Mouse (Mus musculus) macrophage (primary cell): ENCODE measurements around the gene Tmem138. TPM values are rescaled to one million over a fixed set of nuclear protein-coding genes. Genes with fewer than 3 reads are reported as not detected.
"Not testable (repeated sequence)": the region's sequence is repeated elsewhere in the genome, so short reads cannot be mapped to it uniquely, and the experiment has no call there.

Source experiments
- H3K27ac ChIP-seq: fragments of 350-480 bp; formaldehyde crosslinking; 2 replicates; pipeline ENCODE4 v1.9.0; 2021
- H3K36me3 ChIP-seq: fragments of 350-480 bp; formaldehyde crosslinking; 2 replicates; pipeline ENCODE4 v1.9.0; 2021; ENCODE audit errors: inconsistent target
- H3K4me3 ChIP-seq: fragments of 350-480 bp; formaldehyde crosslinking; 2 replicates; pipeline ENCODE4 v1.9.0; 2021; ENCODE audit errors: inconsistent target
- H3K79me2 ChIP-seq: fragments of 350-480 bp; formaldehyde crosslinking; 2 replicates; pipeline ENCODE4 v1.9.0; 2021; ENCODE audit errors: inconsistent target
- WGBS: methylation state at CpG from one replicate; pipeline ENCODE4 v1.1.7; 2026; ENCODE audit warnings: inconsistent platforms; ENCODE audit not compliant: missing documents; 5-methylcytosine and 5-hydroxymethylcytosine counted together
- polyA plus RNA-seq: library from polyadenylated mRNA; stranded (reverse); fragments of 250-400 nt; gene quantifications from 3 replicates; pipeline ENCODE4 v1.2.4, GENCODE M21; 2018; ENCODE audit warnings: inconsistent platforms

The Tmem138 gene
- polyA plus RNA-seq, 1 experiment from 2014 or later: 3.4 TPM

DNA sequence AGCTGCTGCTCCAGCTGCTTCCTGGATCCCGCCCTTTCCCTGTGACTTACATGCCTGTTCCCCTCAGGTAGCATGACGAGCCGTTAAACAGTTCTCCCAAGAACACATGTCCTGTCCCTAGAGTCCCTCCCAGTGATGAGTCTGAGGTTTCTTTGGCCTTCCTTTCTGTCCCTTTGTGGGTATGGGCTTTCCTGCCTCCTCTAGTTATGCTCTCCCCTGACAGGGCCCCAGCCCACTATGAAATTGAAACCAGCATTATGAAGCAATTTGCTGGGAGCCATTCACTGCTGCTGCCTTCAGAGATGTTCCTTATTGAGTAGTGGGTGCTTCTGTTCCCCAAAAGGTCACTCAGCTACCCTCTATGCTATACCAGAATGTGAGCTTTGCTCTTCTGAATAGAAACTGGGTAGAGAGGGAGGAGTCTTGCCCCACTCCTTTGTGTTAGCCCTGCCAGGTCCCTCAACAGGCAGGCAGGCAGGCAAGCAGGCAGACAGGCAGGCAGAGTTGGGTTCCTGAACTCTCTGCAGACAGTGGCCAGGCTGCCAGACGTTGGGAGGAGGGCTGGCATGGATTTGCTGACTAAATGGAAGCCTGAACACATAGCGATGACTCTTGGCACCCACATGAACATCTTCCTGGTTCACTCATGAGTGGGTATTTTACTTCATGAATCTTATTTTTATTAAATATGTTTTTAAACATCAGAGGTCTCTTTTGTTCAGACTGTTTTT is 12.1 kb upstream of the Tmem138 start:
- WGBS: 28% methylated on average over 5 of the region's 5 CpGs
- no peaks in the 10 kb centered on the region for H3K79me2 ChIP-seq
- peaks cover 32% of the 10 kb centered on the region; the same call in 1 of the 2 replicates for H3K36me3 ChIP-seq
- H3K4me3 ChIP-seq: no peak overlapping the region
- no peak overlapping the region for H3K27ac ChIP-seq

DNA sequence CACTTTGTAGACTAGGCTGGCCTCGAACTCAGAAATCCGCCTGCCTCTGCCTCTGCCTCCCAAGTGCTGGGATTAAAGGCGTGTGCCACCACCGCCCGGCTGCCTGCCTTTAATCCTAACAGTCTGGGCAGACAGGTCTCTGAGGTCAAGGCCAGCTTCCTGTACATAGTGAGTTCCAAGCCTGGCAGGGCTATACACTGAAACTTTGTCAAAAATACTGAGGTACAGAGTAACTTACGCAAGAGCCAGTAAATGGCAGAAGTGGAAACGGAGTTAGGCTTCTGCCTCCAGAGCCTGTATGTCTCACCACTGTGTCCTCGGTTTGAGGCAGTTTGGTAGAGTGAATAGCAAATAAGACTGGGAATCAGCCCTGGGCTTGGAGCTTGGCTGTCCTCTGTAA is 10.1 kb upstream of the Tmem138 start:
- Histone ChIP-seq H3K4me3 (no peak overlapping the region), H3K36me3 (peaks cover 37% of the 10 kb centered on the region; the same call in 1 of the 2 replicates), H3K27ac (no peak overlapping the region), H3K79me2 (no peaks in the 10 kb centered on the region)
- WGBS: 59% methylated on average over 8 of the region's 8 CpGs

DNA sequence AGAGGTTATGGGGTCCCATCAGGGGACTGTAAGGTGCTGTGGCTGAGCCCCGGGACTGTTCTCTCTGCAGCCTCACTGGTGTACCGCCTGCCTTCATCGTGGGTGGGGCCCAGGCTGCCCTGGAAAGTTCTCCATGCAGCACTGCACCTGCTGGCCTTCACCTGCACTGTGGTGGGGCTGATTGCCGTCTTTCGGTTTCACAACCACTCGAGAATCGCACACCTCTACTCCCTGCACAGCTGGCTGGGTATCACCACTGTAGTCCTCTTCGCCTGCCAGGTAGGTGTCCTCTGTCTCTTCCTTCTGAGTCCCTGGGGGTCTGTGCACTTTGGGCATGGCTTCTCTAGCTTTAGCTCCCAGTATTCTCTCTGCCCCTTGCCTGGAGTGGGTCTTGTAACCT is 8.0 kb upstream of the Tmem138 start:
- no peak overlapping the region for H3K4me3 ChIP-seq
- no peak overlapping the region for H3K27ac ChIP-seq
- peaks cover 34% of the 10 kb centered on the region; the same call in 1 of the 2 replicates for H3K36me3 ChIP-seq
- H3K79me2 ChIP-seq: no peaks in the 10 kb centered on the region
- 95% methylated on average over 8 of the region's 8 CpGs for WGBS

DNA sequence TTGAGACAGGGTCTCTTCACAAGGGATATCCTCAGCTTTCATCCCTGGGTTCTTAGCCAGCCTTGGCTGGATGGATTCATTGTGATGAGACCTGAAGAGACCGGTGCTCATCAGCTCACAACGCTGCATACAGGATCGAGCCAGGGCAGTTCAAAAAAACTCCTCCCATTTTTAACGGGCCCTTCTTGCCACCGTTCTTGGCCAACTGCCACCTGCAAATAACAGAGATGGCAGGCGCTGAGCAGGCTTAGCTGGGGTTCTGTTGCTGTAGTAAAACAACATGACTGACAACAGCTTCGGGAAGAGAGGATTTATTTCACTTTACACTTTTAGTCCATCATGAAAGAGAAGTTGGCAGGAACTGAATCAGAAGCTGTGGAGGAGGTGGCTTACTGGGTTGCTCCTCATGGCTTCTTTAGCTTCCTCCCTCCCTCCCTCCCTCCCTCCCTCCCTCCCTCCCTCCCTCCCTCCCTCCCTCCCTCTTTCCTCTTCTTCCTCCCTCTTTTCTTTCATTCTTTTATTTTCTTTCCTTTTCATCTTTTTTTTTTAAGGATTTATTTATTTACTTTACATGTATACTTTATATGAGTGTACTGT is 6.5 kb upstream of the Tmem138 start:
- H3K27ac ChIP-seq: no peak overlapping the region
- H3K79me2 ChIP-seq: peaks cover 4% of the 10 kb centered on the region; the same call in 1 of the 2 replicates
- H3K36me3 ChIP-seq: peaks cover 34% of the 10 kb centered on the region; the same call in 1 of the 2 replicates
- 22% methylated on average over 7 of the region's 7 CpGs for WGBS
- no peak overlapping the region for H3K4me3 ChIP-seq

DNA sequence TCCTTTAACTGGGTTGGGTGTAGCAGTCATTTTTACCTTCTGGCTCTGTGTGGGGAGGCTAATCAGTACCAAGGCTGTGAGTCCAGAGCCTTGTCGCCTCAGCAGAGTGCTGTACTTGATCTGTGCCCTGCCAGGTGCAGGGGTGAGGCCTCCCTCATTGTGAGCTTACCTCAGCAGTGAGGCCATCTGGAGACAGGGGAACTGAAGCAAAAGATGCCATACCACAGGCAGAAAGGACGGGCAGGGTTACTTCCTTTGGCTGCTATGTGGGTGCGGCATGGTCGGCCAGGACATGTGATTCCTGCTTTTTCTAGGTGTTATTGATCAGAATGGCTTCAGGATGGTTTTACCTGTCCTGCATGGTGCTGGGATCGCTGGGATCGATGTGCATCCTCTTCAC is 4.8 kb upstream of the Tmem138 start:
- Histone ChIP-seq H3K36me3 (peaks cover 23% of the 10 kb centered on the region; the same call in 1 of the 2 replicates), H3K27ac (no peak overlapping the region), H3K79me2 (peaks cover 16% of the 10 kb centered on the region; the same call in 1 of the 2 replicates), H3K4me3 (no peak overlapping the region)
- WGBS: 73% methylated on average over 6 of the region's 6 CpGs

DNA sequence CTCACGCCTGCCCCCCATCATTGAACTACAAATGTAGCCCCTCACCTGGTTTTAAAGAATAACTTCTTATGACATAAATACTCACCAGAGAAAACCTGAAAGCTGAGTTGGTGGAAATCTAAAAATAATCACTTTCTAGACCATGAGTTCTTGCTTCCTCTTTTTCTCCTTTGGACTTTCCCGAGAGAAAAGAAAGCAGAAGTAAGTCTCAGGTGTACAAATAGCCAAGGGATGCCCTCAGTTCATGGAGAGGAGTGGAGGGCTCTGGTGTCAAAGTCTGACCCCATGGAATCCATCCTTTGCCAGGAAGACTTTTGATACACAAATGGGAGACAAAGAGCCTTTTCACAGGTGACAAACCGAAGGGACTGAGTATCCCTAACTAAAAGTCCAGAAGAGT is 3.6 kb upstream of the Tmem138 start:
- Histone ChIP-seq H3K4me3 (no peak overlapping the region), H3K36me3 (peaks cover 17% of the 10 kb centered on the region; the same call in 1 of the 2 replicates), H3K79me2 (peaks cover 16% of the 10 kb centered on the region; the same call in 1 of the 2 replicates), H3K27ac (no peak overlapping the region)
- 31% methylated on average over 3 of the region's 3 CpGs for WGBS

DNA sequence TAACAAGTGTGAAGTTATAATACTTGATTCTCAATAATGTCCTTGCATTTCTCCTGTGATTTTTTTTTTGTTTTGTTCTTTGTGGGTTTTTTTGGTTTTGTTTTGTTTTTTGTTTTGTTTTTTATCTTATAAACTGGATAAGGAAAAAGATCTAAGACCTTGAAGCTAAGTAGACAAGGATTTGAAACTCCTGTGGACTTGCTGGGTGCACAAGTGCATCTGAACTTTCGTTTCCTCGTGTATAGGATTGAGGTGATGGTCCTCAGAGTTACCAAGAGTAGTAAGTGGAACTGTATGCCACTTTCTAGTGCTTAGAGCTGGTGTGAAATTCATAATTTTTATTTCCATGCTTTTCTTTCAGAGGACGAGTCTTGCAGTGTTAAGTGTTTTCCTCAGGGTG is 2.9 kb upstream of the Tmem138 start:
- H3K4me3 ChIP-seq: no peak overlapping the region
- H3K36me3 ChIP-seq: peaks cover 17% of the 10 kb centered on the region; the same call in 1 of the 2 replicates
- whole genome bisulfite sequencing: 30% methylated on average over 3 of the region's 3 CpGs
- H3K79me2 ChIP-seq: peaks cover 16% of the 10 kb centered on the region; the same call in 1 of the 2 replicates
- H3K27ac ChIP-seq: no peak overlapping the region

DNA sequence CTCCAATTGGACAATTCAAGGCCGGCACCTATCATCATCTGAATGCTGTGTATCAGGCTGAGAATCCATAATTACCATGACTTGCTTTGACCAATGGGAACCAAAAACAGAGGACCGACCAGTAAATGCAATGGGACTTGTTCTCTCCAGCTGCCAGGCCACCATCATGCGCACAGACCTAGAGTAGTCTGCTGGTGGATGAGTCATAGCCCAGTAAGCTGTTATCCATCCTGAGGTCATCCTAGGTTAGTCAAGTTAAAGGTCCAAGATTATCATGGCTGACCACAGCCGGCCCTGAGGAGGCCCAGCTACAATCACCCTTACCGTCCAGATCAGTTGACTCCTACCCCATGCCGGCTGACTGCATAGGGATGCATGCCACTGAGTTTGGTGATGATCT is 7.5 kb downstream of the Tmem138 start:
- Histone ChIP-seq H3K79me2 (no peaks in the 10 kb centered on the region), H3K27ac (no peak overlapping the region), H3K36me3 (peaks cover 18% of the 10 kb centered on the region; the same call in 1 of the 2 replicates), H3K4me3 (no peak overlapping the region)
- WGBS: 96% methylated on average over 6 of the region's 6 CpGs

DNA sequence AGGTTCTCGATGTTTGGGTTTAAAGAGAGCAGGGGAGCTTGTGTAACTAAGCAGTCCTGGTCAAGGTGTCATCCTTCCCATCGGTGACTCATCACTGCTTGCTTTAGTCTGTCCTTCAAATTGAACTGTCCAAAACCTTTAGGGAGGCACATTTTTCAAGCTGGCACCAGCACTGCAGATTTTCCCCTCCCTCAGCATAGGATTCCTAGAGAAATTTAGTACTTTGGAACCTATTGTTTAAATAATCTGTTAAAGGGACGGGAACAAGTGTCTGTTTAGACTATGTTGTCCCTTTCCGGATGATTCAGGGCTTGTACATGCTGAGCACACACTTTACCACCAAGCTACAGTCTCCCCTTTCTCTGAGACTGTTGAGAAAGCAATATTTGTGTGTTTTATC is 11.9 kb downstream of the Tmem138 start:
- no peak overlapping the region for H3K27ac ChIP-seq
- 69% methylated on average over 4 of the region's 4 CpGs for WGBS
- no peak overlapping the region for H3K4me3 ChIP-seq
- no peaks in the 10 kb centered on the region for H3K79me2 ChIP-seq
- no peaks in the 10 kb centered on the region for H3K36me3 ChIP-seq

DNA sequence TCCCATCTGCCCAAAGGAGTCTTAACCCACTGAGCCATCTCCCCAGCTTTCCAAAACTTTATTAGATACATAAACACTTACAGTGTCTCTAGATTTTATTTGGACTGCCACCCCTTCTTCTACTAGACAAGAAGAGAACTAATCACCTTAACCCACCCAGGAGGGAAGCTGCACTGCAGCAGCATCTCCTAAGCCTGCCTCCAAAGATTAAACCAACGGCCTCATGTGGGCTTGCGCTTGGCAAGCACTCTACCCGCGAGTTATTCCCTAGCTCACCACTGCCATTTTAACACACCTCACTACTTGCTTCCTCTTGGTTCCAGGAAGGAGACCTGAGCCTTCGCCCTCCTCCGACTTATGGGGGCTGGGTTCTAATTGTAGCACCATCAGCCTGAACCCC is 12.9 kb downstream of the Tmem138 start:
- 77% methylated on average over 6 of the region's 6 CpGs for WGBS
- Histone ChIP-seq H3K27ac (no peak overlapping the region), H3K79me2 (no peaks in the 10 kb centered on the region), H3K4me3 (no peak overlapping the region), H3K36me3 (no peaks in the 10 kb centered on the region)

DNA sequence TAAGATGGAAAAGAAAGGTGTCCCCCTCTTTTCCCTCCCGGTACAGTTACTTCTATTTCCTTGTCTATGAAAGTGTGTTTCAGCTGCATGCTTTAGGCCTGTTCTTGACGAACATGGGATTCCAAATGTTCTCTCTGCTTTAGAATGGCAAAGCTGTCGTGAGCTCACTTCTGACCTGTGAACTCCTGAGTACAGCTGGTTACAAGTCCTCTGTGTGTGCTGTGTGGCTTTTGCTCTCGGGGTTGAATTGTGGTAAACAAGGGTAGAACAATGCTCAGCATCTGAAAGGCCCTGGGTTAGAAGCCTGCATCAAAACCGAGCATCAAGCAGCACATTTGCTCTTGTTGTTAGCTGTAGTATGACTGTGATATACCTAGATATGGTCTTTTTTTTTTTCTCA is 14.8 kb downstream of the Tmem138 start:
- no peak overlapping the region for H3K4me3 ChIP-seq
- H3K79me2 ChIP-seq: no peaks in the 10 kb centered on the region
- 91% methylated on average over 5 of the region's 5 CpGs for WGBS
- no peaks in the 10 kb centered on the region for H3K36me3 ChIP-seq
- H3K27ac ChIP-seq: no peak overlapping the region

DNA sequence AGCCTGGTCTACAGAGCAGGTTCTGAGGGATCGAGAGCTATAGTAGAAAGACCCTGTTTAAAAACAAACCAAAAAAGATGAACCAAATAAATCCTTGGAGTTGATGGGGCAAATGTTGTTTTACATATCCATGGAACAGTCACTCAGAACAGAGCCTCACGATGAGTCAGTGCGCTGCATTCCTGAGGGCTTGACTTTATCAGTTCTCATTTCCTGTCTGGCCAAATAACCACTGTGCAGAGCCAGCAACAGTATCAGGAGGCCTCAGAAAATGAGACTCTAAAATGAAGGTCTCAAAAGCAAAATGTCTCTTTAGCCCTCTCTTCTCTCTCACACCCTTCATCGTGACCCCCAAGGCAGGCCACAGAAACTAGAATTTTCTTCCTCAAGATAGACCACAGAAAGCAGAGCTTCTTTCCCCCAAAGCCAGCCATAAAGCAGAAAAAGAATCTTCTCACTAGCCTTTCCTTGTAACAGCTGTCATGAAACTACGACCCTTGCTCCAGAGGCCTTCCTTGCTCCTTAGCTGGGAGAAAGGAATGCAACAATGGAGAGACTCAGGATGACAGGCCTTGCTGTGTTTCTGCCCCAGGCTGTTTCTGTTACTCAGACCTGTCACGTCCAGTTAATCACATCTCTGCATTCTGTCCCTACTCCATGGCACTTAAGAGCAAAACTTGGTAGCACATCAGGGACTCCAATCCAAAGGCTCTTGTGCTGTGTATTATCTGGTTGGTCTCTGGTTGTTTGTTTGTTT is 15.4 kb downstream of the Tmem138 start:
- no peak overlapping the region for H3K27ac ChIP-seq
- H3K36me3 ChIP-seq: no peaks in the 10 kb centered on the region
- H3K4me3 ChIP-seq: no peak overlapping the region
- H3K79me2 ChIP-seq: no peaks in the 10 kb centered on the region
- WGBS: 84% methylated on average over 6 of the region's 6 CpGs

DNA sequence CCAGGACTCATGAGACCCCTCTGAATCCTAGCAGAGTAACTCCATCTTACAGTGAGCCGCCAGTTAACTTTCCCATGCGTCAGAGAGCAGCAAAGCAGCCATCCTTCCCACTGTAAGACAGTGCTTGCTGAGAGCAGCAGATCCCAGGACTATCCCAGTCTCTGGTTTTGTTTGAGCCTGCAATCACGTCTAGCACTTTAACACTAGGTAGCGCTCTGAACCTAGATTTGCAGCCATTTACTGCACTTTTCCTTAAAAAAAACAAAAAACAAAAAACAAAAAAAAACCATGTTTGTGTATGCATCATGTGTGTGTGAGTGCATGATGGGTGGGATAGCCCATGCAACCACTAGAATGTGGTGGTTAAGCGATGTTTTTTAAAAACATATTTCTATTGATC is 17.1 kb downstream of the Tmem138 start:
- H3K36me3 ChIP-seq: no peaks in the 10 kb centered on the region
- no peak overlapping the region for H3K4me3 ChIP-seq
- H3K79me2 ChIP-seq: no peaks in the 10 kb centered on the region
- no peak overlapping the region for H3K27ac ChIP-seq
- 76% methylated on average over 4 of the region's 5 CpGs for WGBS

DNA sequence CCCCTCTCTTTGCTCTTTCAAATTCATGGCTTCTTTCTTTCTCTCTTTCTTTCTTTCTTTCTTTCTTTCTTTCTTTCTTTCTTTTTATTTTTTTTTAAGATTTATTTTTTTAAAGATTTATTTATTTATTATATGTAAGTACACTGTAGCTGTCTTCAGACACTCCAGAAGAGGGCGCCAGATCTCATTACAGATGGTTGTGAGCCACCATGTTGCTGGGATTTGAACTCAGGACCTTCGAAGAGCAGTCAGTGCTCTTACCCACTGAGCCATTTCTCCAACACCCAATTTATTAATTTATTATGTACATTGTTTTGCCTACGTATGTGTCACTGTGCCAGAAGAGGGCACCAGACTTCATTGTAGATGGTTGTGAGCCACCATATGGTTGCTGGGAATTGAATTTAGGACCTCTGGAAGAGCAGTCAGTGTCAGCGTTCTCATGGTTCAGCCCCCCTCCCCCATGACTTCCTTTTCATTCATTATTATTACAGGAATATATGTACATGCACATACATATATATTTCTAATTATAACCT is 19.3 kb downstream of the Tmem138 start:
- not testable (repeated sequence) for H3K36me3 ChIP-seq, H3K27ac ChIP-seq, H3K4me3 ChIP-seq, H3K79me2 ChIP-seq
- 73% methylated on average over 4 of the region's 4 CpGs for WGBS

DNA sequence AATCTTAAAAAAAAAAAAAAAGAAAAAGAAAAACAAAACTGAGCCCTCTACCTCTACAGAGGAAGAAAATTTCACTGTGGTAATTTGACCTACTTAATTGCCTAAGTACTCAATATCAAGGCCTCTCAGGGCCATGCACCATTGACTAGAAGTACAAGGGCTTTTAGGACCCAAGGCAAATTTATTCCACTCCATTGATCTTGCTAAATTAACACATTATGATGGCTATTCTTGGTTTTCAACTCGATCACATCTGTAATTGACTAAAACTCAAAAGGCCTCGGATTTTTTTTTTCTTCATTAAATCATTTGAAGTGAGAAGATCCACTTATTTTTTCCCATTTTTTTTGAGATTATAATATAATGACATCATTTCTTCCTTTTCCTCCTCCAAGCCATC is 19.7 kb downstream of the Tmem138 start:
- no peak overlapping the region for H3K4me3 ChIP-seq
- H3K36me3 ChIP-seq: no peaks in the 10 kb centered on the region
- WGBS: 88% methylated on average over 2 of the region's 2 CpGs
- no peaks in the 10 kb centered on the region for H3K79me2 ChIP-seq
- no peak overlapping the region for H3K27ac ChIP-seq
